Mouse (Mus musculus) thymus, postnatal 25 days (tissue): Measurements from ENCODE around the gene Sptssa.
A peak's percentile ranks its signal among the peaks of the same experiment; 100 is the strongest.
"Not testable (repeated sequence)": the region's sequence is repeated elsewhere in the genome, so short reads cannot be mapped to it uniquely, and the experiment has no call there.

Experiments
- DNase-seq: peaks from one replicate; pipeline ENCODE4 v3.0.0; 2022

Sptssa gene

DNA sequence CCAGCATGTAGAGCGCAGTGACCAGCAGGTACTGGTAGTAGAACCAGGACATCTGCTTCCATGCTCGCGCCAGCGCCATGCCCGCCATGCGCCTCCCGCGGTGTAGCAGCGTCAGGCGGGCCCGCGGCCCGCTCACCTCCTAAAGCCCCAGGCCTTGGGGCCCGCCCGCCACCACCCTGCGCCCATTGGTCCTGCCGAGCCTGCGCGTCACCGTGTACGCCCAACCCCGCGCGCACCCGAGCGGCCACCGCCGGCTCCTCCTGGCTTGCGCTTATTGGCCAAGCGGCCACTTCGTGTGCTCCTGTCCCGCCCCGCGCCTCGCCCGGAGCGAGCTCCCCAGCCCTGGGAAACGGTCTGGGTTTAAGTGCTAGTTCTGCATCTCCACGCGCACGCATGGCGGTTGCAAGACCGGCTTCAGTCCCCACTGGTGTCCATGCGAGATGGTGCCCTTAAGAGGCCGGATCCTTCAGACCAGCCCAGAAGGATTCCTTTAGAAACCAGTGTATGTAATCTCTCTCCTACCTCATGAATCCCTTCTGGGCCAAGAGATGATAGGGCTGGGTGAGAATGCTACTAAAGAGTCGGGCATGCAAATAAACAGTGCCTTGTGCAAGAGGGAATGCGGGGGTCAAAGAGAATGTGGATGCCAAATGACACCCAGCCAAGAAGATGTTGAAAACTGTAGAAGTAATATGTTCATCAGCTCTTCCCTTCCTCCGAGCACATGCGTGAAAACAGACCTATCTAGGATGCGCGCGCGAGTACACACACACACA is at the start of gene Sptssa:
Gene Sptssa, minus strand, starts transcription at position 178 of the 776 bp plus-strand sequence.
- peak; percentile 95 for DNase-seq

DNA sequence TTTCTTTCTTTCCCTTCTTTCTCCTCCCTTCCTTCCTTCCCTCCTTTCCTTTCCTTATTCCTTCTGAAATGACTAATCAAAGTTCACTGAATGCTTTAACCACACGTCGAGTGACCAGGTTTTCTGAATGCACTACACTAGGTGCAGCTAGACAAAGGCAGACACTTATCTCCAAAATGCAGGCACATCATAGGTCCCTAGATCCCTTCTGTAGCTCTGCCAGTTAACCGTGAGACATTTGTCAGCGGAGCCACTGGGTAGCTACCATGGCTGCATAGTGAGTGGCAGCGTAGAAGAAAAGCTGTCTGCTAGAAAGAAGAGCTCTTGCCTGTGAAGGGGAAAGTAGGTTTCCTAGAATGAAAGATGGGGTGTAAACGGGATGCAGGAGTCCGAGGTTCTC is 43.0 kb upstream of the Sptssa start:
- no peak for DNase-seq

DNA sequence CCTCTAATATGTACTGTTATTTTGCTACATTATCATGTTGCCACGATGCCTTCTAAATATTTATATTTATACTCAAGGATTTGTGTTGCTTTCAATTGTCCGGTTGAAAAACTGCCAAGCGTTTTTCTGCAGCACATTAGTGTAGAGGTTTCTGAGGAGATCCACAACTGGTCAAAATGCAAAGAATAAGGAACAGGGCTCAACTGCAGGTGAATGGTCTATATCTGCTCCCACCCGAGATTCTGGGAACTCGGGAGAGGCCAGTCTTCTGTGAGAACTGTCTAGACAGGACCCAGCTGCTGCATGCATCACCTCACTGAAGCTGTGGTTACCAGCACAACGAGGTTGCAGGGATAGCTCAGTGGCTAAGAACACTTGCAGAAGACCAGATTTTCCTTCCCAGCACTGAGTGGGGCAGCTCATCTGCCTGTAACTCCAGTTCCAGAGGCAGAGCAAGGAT is 41.4 kb upstream of the Sptssa start:
- peak; percentile 13 for DNase-seq

DNA sequence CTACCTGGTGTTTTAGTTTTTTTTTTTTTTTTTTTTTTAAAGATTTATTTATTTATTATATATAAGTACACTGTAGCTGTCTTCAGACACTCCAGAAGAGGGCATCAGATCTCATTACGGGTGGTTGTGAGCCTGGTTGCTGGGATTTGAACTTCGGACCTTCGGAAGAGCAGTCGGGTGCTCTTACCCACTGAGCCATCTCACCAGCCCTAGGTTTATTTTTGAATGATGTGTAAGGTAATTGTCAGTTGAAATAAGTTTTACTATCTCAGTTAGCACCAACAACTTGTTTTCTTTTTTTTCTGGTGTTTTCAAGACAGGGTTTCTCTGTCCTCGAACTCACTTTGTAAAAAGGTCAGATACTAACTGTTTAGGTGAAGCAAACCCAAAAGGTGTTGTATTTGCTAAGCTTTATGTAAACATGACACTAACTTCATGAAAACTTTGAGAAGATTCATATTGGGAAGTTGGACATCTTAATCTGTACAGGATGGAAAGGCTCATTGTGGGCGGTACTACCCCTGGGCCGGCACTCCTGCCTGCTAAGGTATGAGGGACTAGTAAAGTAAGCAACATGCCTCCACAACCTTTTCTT is 40.7 kb upstream of the Sptssa start:
- DNase-seq = peak; percentile 24

DNA sequence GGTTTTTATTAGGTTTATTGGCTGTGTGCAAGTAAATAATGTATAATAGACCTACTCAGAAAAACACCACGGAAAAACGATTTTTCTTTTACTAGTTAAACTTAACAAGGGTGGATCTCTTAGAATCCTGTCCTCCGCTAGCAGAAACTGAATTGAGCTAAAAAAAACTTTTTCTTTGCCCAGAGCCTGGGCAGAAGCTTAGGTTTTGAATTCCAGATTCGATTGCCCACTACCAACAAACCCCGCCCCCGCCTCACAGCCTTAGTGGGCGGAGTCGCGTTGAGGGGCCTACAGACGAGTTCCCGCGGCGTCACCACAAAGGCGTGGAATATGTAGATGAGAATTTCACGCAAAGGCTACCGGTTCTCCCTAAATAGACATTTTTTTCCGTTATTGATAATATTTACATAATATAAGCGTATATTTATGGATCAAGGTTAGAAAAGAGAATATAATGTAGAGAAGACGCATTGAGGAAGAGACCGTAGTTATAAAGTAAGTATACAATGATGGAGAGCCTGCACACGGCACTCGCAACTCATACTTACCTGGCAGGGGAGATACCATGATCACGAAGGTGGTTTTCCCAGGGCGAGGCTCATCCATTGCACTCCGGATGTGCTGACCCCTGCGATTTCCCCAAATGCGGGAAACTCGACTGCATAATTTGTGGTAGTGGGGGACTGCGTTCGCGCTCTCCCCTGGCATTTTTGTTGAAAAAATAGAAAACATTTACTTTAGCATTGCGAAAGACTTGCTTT is 40.0 kb upstream of the Sptssa start:
- DNase-seq = peak; percentile 96

DNA sequence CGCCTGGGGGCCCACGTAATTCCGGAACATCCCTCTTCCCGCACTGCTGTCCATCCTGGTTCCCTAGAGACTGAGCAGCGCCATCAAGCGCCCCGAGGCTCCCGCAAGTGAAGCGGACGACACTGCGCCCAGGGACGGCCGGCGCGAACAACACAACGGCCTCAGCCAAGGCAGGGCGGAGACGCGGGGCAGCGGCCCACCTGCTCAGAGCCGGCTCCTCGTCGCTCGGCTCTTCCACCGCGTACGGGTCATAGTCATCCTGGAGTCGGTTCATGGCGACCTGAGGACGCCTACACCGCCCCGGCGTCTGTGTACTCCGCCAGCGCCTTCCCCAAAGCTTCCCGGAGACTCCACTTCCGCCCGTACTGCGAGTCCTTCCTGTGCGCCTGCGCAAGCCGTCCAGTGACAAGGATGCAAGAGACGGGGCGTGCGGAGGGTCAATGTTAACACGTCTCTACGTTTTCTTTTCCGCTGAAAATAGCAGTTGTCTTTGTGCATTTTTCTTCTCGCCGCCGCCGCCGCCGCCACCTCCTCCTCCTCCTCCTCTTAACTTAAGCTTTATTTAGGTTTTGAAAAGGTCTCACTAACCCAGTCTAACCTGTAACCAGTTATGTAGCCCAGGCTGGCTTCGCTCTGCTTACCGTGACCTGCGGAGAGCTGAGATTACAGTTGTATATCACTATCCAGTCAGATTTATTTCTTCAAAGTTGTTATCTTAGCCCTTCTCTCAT is 39.3 kb upstream of the Sptssa start, which contains the start of gene Eapp:
Gene Eapp, minus strand, starts transcription at position 387 of the 731 bp plus-strand sequence.
- DNase-seq = peak; percentile 94

DNA sequence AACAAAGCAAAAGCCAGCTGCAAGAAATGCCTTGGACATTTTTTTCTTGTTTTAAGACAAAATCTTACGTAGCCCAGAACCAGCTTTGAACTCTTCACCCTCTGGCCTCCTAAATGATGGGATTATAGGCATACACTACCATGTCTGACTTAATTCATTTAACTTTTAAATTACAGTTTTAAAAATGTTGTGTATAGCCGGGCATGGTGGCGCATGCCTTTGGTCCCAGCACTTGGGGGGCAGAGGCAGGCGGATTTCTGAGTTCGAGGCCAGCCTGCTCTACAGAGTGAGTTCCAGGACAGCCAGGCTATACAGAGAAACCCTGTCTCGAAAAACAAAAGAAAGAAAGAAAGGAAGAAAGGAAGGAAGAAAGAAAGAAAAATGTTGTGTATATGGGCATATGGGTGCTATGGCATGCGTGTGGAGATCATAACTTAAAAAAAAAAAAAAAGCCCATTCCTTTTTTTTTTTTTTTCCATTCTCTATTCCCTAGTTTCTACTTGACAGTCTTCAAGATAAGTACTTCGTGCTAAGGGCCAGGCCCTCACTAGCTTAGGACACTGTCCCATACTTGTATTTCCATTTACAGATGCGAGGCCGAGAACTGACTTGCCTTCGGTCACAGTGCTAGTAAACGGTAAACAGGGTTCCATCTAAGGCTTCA is 38.6 kb upstream of the Sptssa start:
- no peak for DNase-seq

DNA sequence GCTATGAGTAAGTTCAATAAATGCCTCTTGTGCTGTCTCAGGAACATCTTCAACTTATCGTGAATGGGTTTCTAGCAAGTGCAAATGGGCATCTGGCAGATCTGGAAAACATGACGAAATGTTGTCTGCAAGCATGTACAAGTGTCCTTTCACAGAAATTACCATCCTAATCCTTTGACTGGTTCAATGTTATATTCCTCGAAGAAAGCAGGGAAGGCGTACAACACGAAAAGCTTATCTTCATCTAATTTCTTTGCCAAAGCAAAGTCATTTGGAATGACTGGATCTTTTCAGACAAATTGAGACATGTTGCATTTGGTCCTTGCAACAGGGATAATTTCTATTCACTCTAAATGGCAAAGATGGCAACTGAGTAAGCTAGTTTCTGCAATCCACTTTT is 32.7 kb upstream of the Sptssa start:
- DNase-seq = no peak

DNA sequence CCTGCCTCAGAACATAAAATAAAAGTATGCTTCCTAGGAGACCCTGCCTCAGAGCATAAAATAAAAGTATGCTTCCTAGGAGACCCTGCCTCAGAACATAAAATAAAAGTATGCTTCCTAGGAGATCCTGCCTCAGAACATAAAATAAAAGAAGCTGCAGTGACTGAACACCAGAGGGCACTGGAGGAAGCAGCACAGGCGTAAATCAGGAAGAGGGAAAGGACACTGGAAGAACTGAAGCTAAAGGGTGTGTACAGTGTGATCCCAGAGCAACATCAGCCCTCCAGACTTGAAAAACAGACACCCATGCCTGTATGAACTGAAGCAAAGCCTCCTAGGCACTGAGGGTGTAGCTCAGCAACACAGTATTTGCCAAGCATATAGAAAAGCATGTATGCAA is 26.8 kb upstream of the Sptssa start:
- DNase-seq = no peak

DNA sequence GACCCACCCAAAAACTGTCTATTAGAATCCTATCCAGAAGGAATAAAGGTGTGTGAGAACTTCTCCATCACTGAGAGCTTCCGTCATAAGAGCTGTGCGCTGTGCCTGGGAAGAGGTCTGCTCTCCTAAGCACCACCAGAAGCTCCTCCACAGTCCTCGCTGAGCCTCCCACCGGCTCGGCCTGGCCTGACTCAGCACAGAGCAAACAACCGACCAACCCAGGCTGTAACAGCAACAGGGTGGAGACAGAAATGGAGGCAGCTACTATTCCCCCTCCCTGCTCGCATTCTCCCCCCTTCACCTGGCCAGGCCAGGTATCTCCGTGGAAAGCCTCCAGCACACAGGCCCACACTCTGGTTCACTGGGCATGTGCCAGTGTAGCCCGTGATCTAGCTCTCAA is 20.3 kb upstream of the Sptssa start:
- DNase-seq = no peak

DNA sequence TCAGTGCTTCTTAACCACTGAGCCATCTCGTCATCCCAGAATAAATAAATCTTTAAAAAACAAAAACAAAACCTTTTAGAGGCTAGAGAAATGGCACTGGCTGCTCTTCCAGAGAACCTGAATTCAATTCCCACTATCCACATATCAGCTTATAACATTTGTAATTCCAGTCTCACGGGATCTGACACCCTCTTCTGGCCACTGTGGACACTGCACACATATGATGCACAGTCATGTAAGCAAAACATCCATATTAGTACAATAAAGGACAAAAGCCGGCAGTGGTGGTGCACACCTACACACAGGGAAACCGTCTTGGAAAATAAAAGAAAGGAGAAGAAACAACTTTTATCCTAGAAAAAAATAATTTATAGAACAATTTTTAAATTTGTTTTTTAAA is 19.0 kb upstream of the Sptssa start:
- no peak for DNase-seq

DNA sequence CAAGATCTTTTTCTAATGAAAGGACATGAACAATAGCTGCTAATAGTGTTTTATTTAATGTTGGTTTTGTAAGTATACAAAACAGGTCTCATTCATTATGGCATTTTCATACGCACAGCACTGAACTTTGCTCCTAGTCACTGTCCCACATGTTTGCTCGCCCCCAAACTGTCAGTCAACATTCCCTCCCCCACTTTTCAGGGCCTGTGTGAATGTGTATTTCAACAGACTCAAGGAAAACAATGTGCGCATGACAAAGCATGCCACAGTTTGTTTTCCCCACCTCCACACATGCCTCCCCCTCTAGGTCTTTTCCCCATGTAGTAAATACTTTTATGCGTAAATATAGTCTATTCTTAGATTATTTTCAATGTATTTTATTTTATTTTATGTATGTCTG is 14.9 kb upstream of the Sptssa start:
- DNase-seq = no peak

DNA sequence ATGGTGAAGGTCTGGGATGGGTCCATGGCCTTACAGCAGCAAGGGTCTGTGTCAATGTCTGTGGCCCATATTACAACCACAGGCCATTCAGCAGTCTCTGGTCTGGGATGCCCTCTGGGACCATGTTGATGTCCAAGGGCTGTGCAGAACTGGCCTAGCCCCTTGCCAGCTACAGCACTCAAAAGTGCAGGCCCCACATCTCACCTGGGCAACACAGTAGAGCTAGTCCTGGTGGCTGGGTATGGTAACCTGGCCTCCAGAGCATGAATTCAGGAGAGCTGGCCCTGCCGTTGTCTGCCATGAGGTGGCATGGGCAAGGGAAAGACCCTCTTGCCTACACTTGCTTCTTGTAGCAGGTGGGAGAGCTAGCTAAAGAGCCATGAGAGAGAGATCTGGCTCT is 11.8 kb upstream of the Sptssa start:
- DNase-seq = no peak

DNA sequence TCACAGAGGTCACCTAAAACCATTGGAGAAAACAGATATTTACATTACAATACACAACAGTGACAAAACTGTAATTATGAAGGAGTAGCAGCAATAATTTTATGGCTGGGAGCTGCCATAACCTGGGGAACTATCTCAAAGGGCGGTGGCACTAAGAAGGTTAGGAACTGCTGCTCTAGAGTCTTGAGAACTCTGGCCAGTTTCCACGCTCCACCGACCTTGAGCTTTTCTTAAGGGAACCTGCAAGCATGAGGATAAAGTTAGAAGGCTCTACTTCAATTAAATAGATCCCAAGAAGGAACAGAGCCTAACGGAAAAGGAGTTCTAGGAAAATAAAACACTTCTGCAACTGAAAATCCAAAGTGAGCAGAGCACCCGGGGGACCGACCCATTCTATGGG is 9.2 kb upstream of the Sptssa start:
- DNase-seq = no peak

DNA sequence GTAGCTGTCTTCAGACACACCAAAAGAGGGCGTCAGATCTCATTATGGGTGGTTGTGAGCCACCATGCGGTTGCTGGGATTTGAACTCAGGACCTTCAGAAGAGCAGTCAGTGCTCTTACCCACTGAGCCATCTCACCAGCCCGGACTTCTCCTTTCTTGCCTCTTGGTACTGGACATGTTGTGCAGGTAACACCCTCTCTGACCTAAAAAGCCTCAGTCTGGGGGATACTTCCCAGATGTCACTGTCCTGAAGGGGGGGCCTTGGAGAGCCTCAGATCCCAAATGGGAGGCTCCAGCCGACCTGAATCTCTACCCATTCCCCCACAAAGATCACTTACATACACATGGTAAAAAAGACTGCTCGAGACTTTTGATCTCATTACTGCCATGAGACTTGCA is 5.1 kb upstream of the Sptssa start:
- DNase-seq = not testable (repeated sequence)

DNA sequence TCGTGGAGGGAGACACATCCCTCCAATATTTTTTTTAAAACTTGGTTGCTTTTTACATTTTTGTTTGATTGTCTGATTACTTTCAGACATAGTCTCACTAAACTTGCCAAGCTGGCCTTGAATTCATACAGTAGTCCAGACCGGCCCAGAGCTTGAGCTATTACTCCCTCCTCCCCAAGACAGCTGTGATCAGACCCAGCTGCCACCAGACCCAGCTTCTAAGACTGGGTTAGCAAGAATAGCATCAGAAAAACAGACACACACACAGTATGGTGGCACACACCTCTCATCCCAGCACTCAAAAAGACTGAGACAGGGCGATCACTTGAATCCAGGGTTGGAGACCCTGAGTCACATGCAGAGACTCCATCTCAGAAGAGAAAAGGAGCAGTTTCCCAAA is 3.5 kb upstream of the Sptssa start:
- no peak for DNase-seq

DNA sequence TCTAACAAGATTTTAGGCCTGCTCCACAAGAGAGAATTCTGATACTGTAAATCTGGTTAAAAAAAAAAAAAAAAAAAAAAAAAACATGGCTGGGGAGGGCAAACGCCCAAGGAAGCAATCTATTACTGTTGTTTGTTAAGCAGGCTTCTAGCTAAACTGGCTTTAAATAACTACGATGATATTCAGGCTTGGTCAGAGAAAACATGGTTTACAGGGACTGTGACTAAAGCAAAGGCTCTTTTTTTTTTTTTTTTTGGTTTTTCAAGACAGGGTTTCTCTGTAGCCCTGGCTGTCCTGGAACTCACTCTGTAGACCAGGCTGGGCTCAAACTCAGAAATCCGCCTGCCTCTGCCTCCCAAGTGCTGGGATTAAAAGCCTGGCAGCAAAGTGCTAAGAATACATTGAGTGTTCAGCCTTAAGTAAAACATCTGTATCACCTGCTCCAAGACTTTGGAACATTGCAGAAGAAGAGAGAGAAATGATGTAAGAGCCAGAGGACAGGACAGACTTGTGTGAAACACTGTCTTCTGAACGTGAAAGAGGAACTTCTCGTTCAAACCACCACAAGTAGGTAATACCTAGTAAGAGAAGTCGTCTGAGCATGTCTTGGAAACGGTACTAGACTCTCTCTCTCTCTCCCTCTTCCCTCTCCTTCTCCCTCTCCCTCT is 2.2 kb upstream of the Sptssa start:
- DNase-seq = no peak

DNA sequence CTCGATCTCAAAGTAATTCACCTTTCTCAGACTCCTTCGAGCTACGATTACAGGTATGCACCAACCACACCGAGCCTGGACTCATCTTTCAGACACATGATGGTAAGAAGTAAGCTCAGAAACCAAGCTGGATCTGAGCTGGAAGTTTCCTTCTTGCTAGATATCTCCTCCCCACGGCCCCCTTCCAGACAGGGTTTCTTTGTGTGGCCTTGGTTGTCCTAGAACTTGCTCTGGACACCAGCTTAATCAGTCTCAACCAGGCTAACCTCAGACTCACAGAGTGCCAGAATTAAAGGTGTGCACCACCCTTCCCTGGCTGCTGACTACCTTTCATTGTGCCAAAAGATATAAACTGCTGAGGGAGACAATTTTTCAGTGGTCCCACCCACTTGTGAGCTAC is 1.6 kb upstream of the Sptssa start:
- no peak for DNase-seq

DNA sequence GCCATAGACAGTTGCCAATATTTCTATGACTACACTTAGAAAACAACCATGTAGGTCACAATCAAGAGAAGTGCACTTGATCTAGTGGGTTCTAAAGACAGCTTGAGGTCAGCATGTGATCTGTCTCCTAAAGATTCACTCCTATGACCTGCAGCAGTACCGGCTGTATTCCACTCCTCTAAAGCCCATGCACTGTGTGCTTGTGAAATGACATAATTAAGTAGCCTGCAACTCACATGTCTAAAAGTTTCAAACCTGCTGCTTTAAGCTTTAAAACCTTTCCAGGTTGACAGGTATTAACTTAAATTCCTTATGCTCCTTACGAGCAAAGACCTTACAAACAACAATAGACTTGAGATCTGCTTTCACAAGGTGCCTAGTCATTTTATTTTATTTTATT is 853 bp upstream of the Sptssa start:
- DNase-seq = no peak

DNA sequence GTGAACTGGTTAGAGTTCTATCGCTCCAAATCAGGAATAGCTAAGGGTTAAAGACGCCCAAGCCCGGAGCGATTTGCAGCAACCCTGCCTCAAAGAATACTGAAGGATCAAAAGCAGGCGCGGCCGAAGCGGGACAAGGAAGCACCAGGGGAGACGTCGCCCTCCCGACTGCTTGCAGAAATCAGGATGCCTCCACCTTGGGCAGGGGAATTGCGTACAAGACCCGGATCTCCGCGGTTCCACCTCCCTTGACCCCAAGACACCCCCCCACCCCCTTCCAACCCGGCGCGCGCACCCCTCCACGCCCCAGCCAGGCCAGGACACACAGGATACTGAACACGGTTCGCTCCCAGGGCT is 356 bp downstream of the Sptssa start:
- DNase-seq = no peak

DNA sequence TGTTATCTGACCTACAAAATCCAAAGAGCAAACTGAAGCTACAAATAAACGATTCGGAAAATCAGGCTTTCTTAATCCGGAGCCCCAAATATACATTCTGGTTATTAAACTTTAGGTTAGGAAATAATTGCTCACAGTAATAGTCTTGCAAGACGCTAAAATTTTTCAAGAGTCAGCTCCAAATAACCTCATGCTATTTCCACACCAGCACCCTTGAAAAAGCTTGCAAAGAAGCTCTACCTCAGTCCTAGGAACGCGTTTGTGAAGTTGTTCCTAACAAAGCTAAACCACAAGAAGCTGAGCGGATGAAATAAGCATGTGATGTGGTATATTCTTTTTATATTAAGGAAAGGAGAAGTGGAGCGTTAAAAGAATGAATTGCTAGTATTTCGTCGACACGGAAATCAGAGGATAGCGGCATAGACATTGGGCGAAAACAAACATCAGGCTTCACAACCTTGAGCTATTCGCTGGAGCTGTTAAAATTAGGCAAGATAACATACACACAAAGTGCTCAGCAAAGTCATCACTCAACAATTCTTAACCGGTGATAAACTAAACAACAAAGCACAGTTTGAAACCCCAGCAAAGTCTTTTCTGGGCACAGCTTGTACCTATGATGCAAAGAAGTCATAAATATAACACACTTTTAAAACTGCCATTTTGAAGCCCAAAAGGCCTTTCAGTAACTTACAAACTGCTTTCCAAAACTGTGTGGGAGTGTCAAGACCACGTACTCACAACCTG is 908 bp downstream of the Sptssa start:
- DNase-seq = no peak
